Mouse (Mus musculus) CH12.LX (cell line): ENCODE data around the gene Tram2. TPM values are rescaled to one million over a fixed set of nuclear protein-coding genes. Genes with fewer than 3 reads are reported as not detected.

Experiments
- DNase-seq: peaks from one replicate; pipeline ENCODE4 v3.0.0-alpha.2; 2013; ENCODE audit errors: extremely low read depth
- H3K27ac ChIP-seq: 2 replicates; pipeline ENCODE4 v1.5.1; 2012; ENCODE audit warnings: low read depth, mild to moderate bottlenecking, control low read depth, moderate library complexity; ENCODE audit not compliant: insufficient read depth
- H3K27me3 ChIP-seq: replicated peaks from 2 replicates; pipeline ENCODE3; 2012; ENCODE audit warnings: inconsistent platforms
- H3K36me3 ChIP-seq, 2 experiments: replicated peaks in 1 of 2; 2 replicates each; pipeline versions ENCODE3 to v1.6.1; 2012; ENCODE audit warnings: inconsistent platforms in 1 of 2, low read length in 1 of 2, mild to moderate bottlenecking in 1 of 2, mixed read lengths in 1 of 2, moderate library complexity in 1 of 2; ENCODE audit not compliant: control insufficient read depth in 1 of 2, insufficient read depth in 1 of 2
- H3K4me1 ChIP-seq, 2 experiments: 2 replicates each; pipeline ENCODE4 v1.6.1; 2012; ENCODE audit warnings: inconsistent platforms in 1 of 2, moderate library complexity in 1 of 2; ENCODE audit not compliant: insufficient read depth in 2 of 2, control insufficient read depth in 1 of 2
- H3K4me2 ChIP-seq: 2 replicates; pipeline ENCODE4 v1.6.1; 2012; ENCODE audit warnings: low read depth, mild to moderate bottlenecking, control low read depth; ENCODE audit not compliant: poor library complexity, insufficient read depth, severe bottlenecking
- H3K4me3 ChIP-seq, 3 experiments: fragments of 150-350 bp in 1 of 3; sonication (generic) in 1 of 3; replicated peaks in 1 of 3; 2 replicates each; pipeline versions ENCODE3 to v1.5.1; 2011 to 2012; ENCODE audit warnings: low read depth in 2 of 3, low read length in 2 of 3, mild to moderate bottlenecking in 2 of 3, moderate library complexity in 2 of 3, control low read depth in 1 of 3, improper control_type of control experiment in 1 of 3, inconsistent platforms in 1 of 3, mixed read lengths in 1 of 3; ENCODE audit not compliant: poor library complexity in 1 of 3
- H3K79me2 ChIP-seq: replicated peaks from 2 replicates; pipeline ENCODE4 v1.6.1; 2012; ENCODE audit warnings: mild to moderate bottlenecking, moderate library complexity; ENCODE audit not compliant: control insufficient read depth, poor library complexity, insufficient read depth, severe bottlenecking; ENCODE audit errors: extremely low read depth
- H3K9ac ChIP-seq: 2 replicates; pipeline ENCODE4 v1.6.1; 2012; ENCODE audit warnings: low read depth, mild to moderate bottlenecking, control low read depth, moderate library complexity; ENCODE audit not compliant: insufficient read depth
- H3K9me3 ChIP-seq: replicated peaks from 2 replicates; pipeline ENCODE3; 2012; ENCODE audit warnings: low read length, inconsistent platforms, mixed read lengths
- BHLHE40 ChIP-seq: IDR thresholded peaks from 2 replicates; pipeline ENCODE4 v1.6.1; 2011; ENCODE audit warnings: mild to moderate bottlenecking, low read depth, low read length, improper control_type of control experiment
- CHD1 ChIP-seq: IDR thresholded peaks from 2 replicates; pipeline ENCODE4 v1.6.1; 2012; ENCODE audit warnings: low read depth, low read length, improper control_type of control experiment, inconsistent platforms
- E2F4 ChIP-seq: IDR thresholded peaks from 2 replicates; pipeline ENCODE4 v1.6.1; 2011; ENCODE audit warnings: low read depth, low read length, improper control_type of control experiment; ENCODE audit not compliant: insufficient replicate concordance
- ETS1 ChIP-seq: conservative IDR thresholded peaks from 2 replicates; pipeline ENCODE4 v1.6.1; 2012; ENCODE audit warnings: low read depth, mild to moderate bottlenecking, inconsistent platforms, low read length, improper control_type of control experiment, moderate library complexity
- GABPA ChIP-seq: IDR thresholded peaks from 2 replicates; pipeline ENCODE4 v1.6.1; 2012; ENCODE audit warnings: low read depth, low read length, improper control_type of control experiment, inconsistent platforms; ENCODE audit not compliant: insufficient replicate concordance
- IRF4 ChIP-seq: IDR thresholded peaks from 2 replicates; pipeline ENCODE4 v1.6.1; 2014; ENCODE audit warnings: low read depth, mild to moderate bottlenecking, inconsistent platforms, low read length, improper control_type of control experiment
- JUN ChIP-seq: IDR thresholded peaks from 2 replicates; pipeline ENCODE4 v1.6.1; 2011; ENCODE audit warnings: low read depth, mild to moderate bottlenecking, low read length, improper control_type of control experiment, moderate library complexity; ENCODE audit not compliant: insufficient read depth
- MAX ChIP-seq: IDR thresholded peaks from 2 replicates; pipeline ENCODE4 v1.6.1; 2011; ENCODE audit warnings: low read length, improper control_type of control experiment
- MEF2A ChIP-seq: IDR thresholded peaks from 2 replicates; pipeline ENCODE4 v1.6.1; 2014; ENCODE audit warnings: low read depth, mild to moderate bottlenecking, inconsistent platforms, low read length, improper control_type of control experiment, borderline replicate concordance
- MXI1 ChIP-seq: IDR thresholded peaks from 2 replicates; pipeline ENCODE4 v1.6.1; 2011; ENCODE audit warnings: mild to moderate bottlenecking, low read depth, low read length, improper control_type of control experiment
- NRF1 ChIP-seq: IDR thresholded peaks from 2 replicates; pipeline ENCODE4 v1.6.1; 2014; ENCODE audit warnings: low read depth, mild to moderate bottlenecking, inconsistent platforms, low read length, improper control_type of control experiment, moderate library complexity
- RCOR1 ChIP-seq: conservative IDR thresholded peaks from 2 replicates; pipeline ENCODE4 v1.6.1; 2012; ENCODE audit warnings: low read depth, mild to moderate bottlenecking, inconsistent platforms, low read length, improper control_type of control experiment
- SMC3 ChIP-seq: IDR thresholded peaks from 2 replicates; pipeline ENCODE4 v1.6.1; 2011; ENCODE audit warnings: low read depth, low read length, improper control_type of control experiment
- TCF12 ChIP-seq: IDR thresholded peaks from 2 replicates; pipeline ENCODE4 v1.6.1; 2014; ENCODE audit warnings: low read depth, mild to moderate bottlenecking, inconsistent platforms, low read length, improper control_type of control experiment
- UBTF ChIP-seq: IDR thresholded peaks from 2 replicates; pipeline ENCODE4 v1.6.1; 2012; ENCODE audit warnings: low read depth, mild to moderate bottlenecking, inconsistent platforms, low read length, improper control_type of control experiment, moderate library complexity
- USF2 ChIP-seq: conservative IDR thresholded peaks from 2 replicates; pipeline ENCODE4 v1.6.1; 2011; ENCODE audit warnings: low read depth, low read length, improper control_type of control experiment
- ZKSCAN1 ChIP-seq: IDR thresholded peaks from 2 replicates; pipeline ENCODE4 v1.6.1; 2012; ENCODE audit warnings: low read depth, inconsistent platforms, low read length, improper control_type of control experiment, borderline replicate concordance
- ZNF384 ChIP-seq: IDR thresholded peaks from 2 replicates; pipeline ENCODE4 v1.6.1; 2012; ENCODE audit warnings: low read depth, low read length, improper control_type of control experiment, inconsistent platforms
- dilution Hi-C: fragments of 300-500 bp; cut with MboI; formaldehyde crosslinking; loops from 2 replicates; pipeline ENCODE4 v1.14.3; 2020; ENCODE audit warnings: low sequenced_read_pairs; ENCODE audit not compliant: extremely low pct_unique_long_range_greater_than_20kb, extremely low pct_ligation_motif_present
- in situ Hi-C: fragments of 300-500 bp; cut with MboI; formaldehyde crosslinking; loops from 3 replicates; pipeline ENCODE4 v1.14.3; 2019; ENCODE audit warnings: low sequenced_read_pairs, low pct_ligation_motif_present, low pct_unique_long_range_greater_than_20kb, mixed read lengths
- polyA plus RNA-seq: library from polyadenylated mRNA; unstranded; fragments of >175 nt; gene quantifications from 2 replicates; pipeline ENCODE4 v1.2.1, GENCODE M21; 2012; ENCODE audit warnings: low read depth; ENCODE audit not compliant: insufficient read length
- total RNA-seq, 2 experiments: library from RNA; depleted of rRNA; stranded (reverse); fragments of 300-350 nt in 1 of 2; fragments of >200 nt in 1 of 2; gene quantifications; 2 replicates each; pipeline ENCODE4 v1.2.3; 2012 to 2014

Tram2 gene
- total and polyA plus RNA-seq, 3 experiments, result 1.9 to 6.6 (median 2.4) TPM

DNA sequence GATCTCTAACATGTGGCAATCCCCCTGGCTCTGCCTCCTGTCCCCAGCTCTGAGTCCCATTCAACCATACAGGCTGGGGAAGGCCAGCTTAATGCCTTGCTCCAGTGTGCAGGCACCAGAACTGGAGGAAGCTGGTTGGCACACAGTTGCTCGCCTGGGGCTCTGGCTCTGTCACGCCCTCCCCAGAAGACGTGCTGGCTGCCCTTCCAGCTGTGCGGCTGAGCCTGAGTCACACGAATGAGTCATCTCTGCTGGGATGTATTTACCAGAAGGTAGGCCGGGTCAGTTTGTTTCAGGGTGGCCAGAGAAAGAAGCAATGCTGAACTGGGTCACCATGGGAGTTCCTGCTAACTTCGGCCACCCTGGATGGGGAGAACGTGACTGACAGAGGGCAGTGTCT is 64.6 kb downstream of the Tram2 start:
- no peaks in the 10 kb centered on the region for H3K9me3 ChIP-seq
- no peak overlapping the region for H3K4me2 ChIP-seq
- dilution Hi-C loops, result no loop called here
- H3K4me1 ChIP-seq, result peaks cover 13 to 34% of the 10 kb centered on the region in 2 experiments
- no peak overlapping the region for H3K9ac ChIP-seq
- H3K27me3 ChIP-seq, result no peaks in the 10 kb centered on the region
- TF ChIP-seq JUN (peak; percentile 44), MXI1 (peak; percentile 46; the same call in 1 of the 2 replicates), TCF12 (peak; percentile 52; the same call in 1 of the 2 replicates), BHLHE40 (peak; percentile 83), SMC3 (no peak), ZKSCAN1 (no peak), MEF2A (0 out of 2 replicates have a peak, but pooled peaks have one; percentile 20), ETS1 (peak; percentile 93), NRF1 (no peak)
- no peaks in the 10 kb centered on the region for H3K79me2 ChIP-seq
- in situ Hi-C loops, result no loop called here
- no peak overlapping the region for H3K4me3 ChIP-seq
- H3K27ac ChIP-seq, result 0 out of 2 replicates have a peak overlapping the region, but pooled peaks have one; percentile 31
- peak; percentile 62 for DNase-seq
- peaks cover 14 to 40% of the 10 kb centered on the region in 2 experiments for H3K36me3 ChIP-seq

DNA sequence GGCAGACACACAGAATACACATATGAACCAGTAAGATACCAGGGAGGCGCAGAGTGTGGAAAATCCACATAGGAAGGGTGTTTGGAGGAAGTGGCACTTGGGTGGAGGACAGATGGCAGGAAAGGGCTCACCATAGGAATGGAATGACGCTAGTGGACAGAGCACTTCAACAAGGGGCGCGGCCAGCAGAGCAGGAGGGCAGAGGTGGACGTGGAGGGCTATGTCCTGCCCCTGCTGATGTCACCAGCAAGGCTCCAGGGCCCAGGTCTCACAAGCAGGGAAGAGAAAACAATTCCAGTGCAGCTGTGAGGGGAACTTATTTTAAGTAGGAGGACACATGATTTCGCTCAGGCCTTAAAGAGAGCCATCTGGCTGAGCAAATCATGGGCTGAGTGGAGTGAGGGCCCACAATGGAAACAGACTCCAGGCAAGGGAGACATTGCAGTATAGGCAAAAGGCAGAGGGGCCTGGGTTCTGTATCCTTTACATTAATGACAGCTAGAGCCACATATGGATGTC is 68.7 kb downstream of the Tram2 start:
- peaks cover 15 to 60% of the 10 kb centered on the region in 2 experiments for H3K4me1 ChIP-seq
- H3K79me2 ChIP-seq, result no peaks in the 10 kb centered on the region
- H3K4me2 ChIP-seq, result no peak overlapping the region
- no peaks in the 10 kb centered on the region for H3K27me3 ChIP-seq
- no peak for DNase-seq
- no peaks in the 10 kb centered on the region for H3K9me3 ChIP-seq
- H3K4me3 ChIP-seq, result no peak overlapping the region
- no peak overlapping the region for H3K9ac ChIP-seq
- dilution Hi-C loops (no loop called here), in situ Hi-C loops (no loop called here)
- peaks cover 25 to 66% of the 10 kb centered on the region in 2 experiments for H3K36me3 ChIP-seq
- no peak overlapping the region for H3K27ac ChIP-seq
- TF ChIP-seq MAX (no peak), UBTF (no peak), SMC3 (no peak), E2F4 (no peak), CHD1 (no peak), GABPA (no peak), MXI1 (no peak), USF2 (no peak), TCF12 (no peak), ZNF384 (no peak), IRF4 (no peak), RCOR1 (no peak)
